Mouse (Mus musculus) thymus, adult 2 months (tissue): ENCODE measurements around the gene Endov. TPM values are rescaled to one million over a fixed set of nuclear protein-coding genes. Genes with fewer than 3 reads are reported as not detected.

Experiments
- DNase-seq: peaks from one replicate; pipeline ENCODE4 v3.0.0; 2021
- H3K27ac ChIP-seq: fragments of 200-500 bp; 2 replicates; pipeline ENCODE4 v1.5.1; 2012; ENCODE audit warnings: low read length, control low read depth; ENCODE audit not compliant: control insufficient read depth, insufficient read depth
- H3K27me3 ChIP-seq: fragments of 200-500 bp; 2 replicates; pipeline ENCODE4 v1.6.1; 2012; ENCODE audit warnings: mild to moderate bottlenecking, low read length, moderate library complexity, mixed read lengths; ENCODE audit not compliant: control insufficient read depth, insufficient read depth
- H3K36me3 ChIP-seq: fragments of 200-500 bp; 2 replicates; pipeline ENCODE4 v1.6.1; 2012; ENCODE audit warnings: mild to moderate bottlenecking, low read length, moderate library complexity; ENCODE audit not compliant: control insufficient read depth, insufficient read depth
- H3K4me1 ChIP-seq: fragments of 200-500 bp; replicated peaks from 2 replicates; pipeline ENCODE4 v1.6.1; 2012; ENCODE audit warnings: low read length; ENCODE audit not compliant: control insufficient read depth, insufficient read depth
- H3K4me3 ChIP-seq: fragments of 200-500 bp; 2 replicates; pipeline ENCODE4 v1.5.1; 2012; ENCODE audit warnings: mild to moderate bottlenecking, low read length, control low read depth, moderate library complexity; ENCODE audit not compliant: control insufficient read depth, insufficient read depth
- CTCF ChIP-seq: fragments of 200-500 bp; IDR thresholded peaks from 2 replicates; pipeline ENCODE4 v1.5.1; 2012; ENCODE audit warnings: mild to moderate bottlenecking, control low read depth, low read length, moderate library complexity, borderline replicate concordance; ENCODE audit not compliant: control insufficient read depth, poor library complexity, insufficient read depth; ENCODE audit errors: extremely low read depth
- POLR2A ChIP-seq: fragments of 200-500 bp; IDR thresholded peaks from 2 replicates; pipeline ENCODE4 v1.6.1; 2012; ENCODE audit warnings: mild to moderate bottlenecking, low read length, control low read depth, moderate library complexity; ENCODE audit not compliant: control insufficient read depth, poor library complexity, insufficient read depth; ENCODE audit errors: extremely low read depth
- WGBS: fragments of 180-500 bp; shearing (Covaris S2); methylation state at CpG from one replicate; pipeline ENCODE4 v1.1.7; 2018; 5-methylcytosine and 5-hydroxymethylcytosine counted together
- polyA plus RNA-seq: library from polyadenylated mRNA; depleted of rRNA; stranded (reverse); fragments of >200 nt; gene quantifications from 2 replicates; pipeline ENCODE4 v1.2.3, GENCODE M21; 2012

Gene Endov
- polyA plus RNA-seq, 1 experiment, result 31.1 TPM

DNA sequence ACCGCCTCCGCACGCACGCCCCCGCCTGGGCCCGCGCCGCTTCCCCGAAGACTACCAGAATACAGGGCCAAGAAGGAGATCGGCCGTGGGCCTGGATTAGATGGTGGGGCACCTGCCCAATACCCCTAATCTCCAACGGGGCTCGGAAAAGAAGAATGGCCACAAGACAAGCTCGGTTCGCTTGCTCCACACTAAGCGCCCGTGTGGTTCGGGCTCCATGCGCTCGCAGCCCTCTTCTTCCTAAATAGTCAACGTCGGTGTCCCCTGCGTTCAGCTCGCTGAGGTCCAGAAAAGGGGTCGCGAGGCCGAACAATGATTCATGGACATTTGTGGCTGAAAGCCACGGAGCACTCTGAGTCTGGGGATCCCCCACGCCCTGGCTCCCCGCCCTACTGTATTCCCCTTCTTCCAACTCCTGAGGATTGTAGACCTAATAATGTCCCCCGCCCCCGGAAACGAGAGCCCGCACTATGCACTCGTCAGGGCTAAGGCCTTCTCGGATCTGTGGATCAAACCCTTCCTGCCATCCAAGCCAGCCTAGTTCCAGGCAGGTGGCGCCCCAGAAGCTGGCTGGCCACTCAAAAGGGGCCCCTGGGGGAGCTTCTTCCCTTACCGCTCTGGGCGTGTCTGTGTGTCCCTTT is 56.9 kb downstream of the Endov start:
- Histone ChIP-seq H3K4me3 (peak overlapping the region; percentile 6), H3K27me3 (peaks cover 44% of the 10 kb centered on the region), H3K36me3 (no peaks in the 10 kb centered on the region), H3K27ac (no peak overlapping the region), H3K4me1 (peaks cover 17% of the 10 kb centered on the region)
- WGBS, result 3% methylated on average over 39 of the region's 39 CpGs
- no peak for DNase-seq
- TF ChIP-seq CTCF (no peak), POLR2A (no peak)

DNA sequence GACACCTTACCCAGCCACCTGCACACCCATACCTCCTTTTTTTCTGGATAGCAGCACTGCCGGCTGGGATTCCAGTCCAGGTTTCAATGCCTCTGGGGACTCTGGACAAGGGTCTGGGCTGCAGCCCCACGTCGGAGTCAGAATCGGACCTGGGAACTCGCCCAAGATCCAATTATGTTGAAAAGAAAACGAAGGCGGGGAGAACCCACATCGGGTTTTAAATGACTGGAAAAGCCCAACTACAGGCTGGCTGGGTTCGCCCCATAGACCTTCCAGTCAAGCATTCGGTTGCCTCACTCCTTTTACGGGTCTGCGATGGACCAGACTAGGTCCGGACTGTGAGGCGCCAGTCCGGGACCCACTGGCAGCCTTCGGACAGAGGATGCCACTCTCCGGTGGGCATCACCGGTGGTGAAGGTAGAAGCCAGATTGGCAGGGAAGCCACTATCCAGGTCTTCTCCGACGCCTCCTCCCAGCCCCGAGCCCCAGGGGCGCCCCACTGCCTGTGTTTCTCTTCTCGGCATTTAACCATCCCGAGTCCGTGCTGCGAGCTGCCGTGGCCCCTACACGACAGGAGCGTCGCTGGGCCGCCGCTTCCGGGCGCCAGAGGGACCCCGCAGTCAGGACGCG is 57.7 kb downstream of the Endov start:
- WGBS, result 4% methylated on average over 37 of the region's 37 CpGs
- Histone ChIP-seq H3K4me3 (no peak overlapping the region), H3K36me3 (no peaks in the 10 kb centered on the region), H3K27me3 (peaks cover 44% of the 10 kb centered on the region), H3K27ac (no peak overlapping the region), H3K4me1 (peaks cover 17% of the 10 kb centered on the region)
- no peak for TF ChIP-seq POLR2A
- TF ChIP-seq CTCF, result no peak
- DNase-seq, result peak; percentile 5

DNA sequence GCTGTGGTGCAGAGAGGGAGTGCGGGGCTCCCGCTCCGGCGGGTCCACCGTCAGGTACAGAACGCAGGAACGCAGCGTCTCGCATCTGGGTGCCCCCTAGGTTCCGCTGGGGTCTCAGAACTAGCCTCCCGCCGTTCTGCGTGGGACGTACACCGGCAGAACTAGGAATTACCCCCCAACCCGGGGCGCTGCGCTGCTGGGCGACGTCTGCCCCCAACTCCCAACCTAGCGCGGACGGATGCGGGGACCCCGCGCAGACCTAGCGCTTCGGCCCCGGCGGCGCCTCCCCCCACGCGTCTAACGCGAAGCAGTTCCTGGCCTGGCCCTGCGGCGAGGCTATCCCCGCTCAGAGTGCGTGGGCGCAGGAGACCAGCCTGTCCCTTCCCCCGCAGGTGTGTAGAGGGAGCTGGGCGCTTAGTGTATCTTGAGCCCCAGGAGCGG is 58.2 kb downstream of the Endov start:
- no peak overlapping the region for H3K27ac ChIP-seq
- TF ChIP-seq CTCF, result no peak
- TF ChIP-seq POLR2A, result no peak
- no peaks in the 10 kb centered on the region for H3K36me3 ChIP-seq
- peaks cover 17% of the 10 kb centered on the region for H3K4me1 ChIP-seq
- no peak for DNase-seq
- no peak overlapping the region for H3K4me3 ChIP-seq
- WGBS, result 5% methylated on average over 43 of the region's 43 CpGs
- H3K27me3 ChIP-seq, result peaks cover 44% of the 10 kb centered on the region

DNA sequence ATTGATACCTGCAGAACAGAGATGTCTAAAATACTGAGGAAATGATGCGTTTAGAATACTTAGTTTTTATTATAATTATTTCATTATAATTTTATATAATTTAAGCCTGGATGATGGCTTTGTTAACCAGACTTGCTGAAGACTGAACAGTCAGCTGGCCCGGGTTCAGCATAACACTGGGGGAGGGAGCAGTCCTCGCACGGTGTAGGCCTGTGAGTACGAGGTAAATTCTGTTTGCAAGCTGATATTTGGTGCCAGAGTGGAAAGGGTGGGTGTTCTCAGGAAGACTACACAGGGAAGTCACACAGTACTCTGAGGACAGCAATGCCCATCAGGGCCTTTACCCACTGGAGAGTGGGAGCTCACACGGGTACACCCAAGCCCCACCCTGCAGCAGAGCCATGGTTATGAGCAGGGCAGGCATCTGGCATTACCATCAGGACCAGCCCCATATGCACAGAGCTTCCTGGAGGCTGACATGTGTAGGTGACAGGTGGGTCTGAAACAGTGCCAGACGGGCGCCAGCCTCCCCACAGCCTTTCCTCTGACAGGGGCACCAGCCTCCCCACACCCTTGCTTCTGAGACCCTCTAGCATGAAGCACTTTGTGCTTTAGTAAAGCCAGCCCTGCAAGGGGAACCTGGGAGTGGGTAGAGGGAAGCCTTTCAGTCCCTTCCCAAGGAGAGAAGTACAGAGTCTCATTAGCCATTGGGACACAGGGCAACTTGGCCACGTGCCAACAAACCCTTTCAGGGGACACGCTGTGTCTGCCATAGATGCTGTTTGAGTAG is 59.6 kb downstream of the Endov start:
- H3K4me3 ChIP-seq, result no peak overlapping the region
- WGBS, result 54% methylated on average over 10 of the region's 10 CpGs
- DNase-seq, result no peak
- H3K27ac ChIP-seq, result no peak overlapping the region
- H3K4me1 ChIP-seq, result peaks cover 17% of the 10 kb centered on the region
- no peaks in the 10 kb centered on the region for H3K36me3 ChIP-seq
- TF ChIP-seq POLR2A (no peak), CTCF (no peak)
- peaks cover 41% of the 10 kb centered on the region for H3K27me3 ChIP-seq

DNA sequence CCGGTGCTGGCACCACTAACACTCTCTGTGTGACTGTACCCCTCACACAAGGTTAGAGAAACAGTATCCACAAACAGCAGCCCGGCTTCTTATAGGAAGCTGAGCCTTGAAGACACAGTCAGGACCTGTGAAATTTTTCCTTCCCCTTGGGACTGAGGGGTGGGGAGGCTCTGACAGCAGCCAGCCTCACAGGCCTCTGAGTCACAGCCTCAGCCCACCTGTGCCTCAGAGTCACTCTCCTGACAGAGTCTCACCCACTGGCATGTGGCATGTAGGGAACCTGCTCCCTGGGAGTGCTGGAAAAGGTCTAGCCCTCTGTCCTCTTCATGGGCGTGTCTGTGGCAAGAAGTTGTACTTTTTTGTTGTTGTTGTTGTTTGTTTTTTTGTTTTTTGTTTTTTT is 60.3 kb downstream of the Endov start:
- Histone ChIP-seq H3K4me3 (no peak overlapping the region), H3K27ac (no peak overlapping the region), H3K4me1 (peaks cover 17% of the 10 kb centered on the region), H3K36me3 (no peaks in the 10 kb centered on the region), H3K27me3 (peaks cover 34% of the 10 kb centered on the region)
- no peak for DNase-seq
- TF ChIP-seq POLR2A, result no peak
- no peak for TF ChIP-seq CTCF
- 84% methylated on average over 3 of the region's 3 CpGs for WGBS

DNA sequence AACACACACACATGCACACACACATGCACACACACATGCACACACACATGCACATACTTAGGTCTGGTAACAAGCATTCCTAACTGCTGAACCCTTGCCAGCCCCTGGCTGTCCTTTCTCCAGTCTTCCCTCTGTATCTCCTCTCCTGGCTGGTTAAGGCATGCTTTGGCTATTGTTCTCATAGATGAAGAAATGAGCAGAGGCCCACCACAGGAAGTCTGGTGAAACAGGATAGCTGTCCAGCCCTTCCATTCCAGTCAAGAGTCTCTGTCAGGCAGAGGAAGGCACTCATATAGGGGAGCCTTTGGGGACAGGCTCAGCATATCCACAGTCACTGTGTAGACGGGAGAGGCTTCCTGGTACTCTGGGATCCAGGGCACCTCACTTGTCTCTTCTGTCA is 61.2 kb downstream of the Endov start:
- TF ChIP-seq POLR2A, result no peak
- no peak for TF ChIP-seq CTCF
- no peak for DNase-seq
- Histone ChIP-seq H3K4me3 (no peak overlapping the region), H3K4me1 (peaks cover 15% of the 10 kb centered on the region), H3K27ac (no peak overlapping the region), H3K27me3 (peaks cover 27% of the 10 kb centered on the region), H3K36me3 (no peaks in the 10 kb centered on the region)
- 87% methylated on average over 1 of the region's 1 CpGs for WGBS
